Mouse (Mus musculus) ES-Bruce4 (cell line): Measurements from ENCODE around the gene Lbhd2.

Experiments used
- EP300 ChIP-seq: IDR thresholded peaks from 2 replicates; pipeline ENCODE4 v1.6.1; 2011; ENCODE audit warnings: low read depth, low read length; ENCODE audit not compliant: insufficient read depth
- POLR2A ChIP-seq: IDR thresholded peaks from one replicate; pipeline ENCODE4 v1.8.1; 2011; ENCODE audit warnings: low read length; ENCODE audit not compliant: insufficient read depth

DNA sequence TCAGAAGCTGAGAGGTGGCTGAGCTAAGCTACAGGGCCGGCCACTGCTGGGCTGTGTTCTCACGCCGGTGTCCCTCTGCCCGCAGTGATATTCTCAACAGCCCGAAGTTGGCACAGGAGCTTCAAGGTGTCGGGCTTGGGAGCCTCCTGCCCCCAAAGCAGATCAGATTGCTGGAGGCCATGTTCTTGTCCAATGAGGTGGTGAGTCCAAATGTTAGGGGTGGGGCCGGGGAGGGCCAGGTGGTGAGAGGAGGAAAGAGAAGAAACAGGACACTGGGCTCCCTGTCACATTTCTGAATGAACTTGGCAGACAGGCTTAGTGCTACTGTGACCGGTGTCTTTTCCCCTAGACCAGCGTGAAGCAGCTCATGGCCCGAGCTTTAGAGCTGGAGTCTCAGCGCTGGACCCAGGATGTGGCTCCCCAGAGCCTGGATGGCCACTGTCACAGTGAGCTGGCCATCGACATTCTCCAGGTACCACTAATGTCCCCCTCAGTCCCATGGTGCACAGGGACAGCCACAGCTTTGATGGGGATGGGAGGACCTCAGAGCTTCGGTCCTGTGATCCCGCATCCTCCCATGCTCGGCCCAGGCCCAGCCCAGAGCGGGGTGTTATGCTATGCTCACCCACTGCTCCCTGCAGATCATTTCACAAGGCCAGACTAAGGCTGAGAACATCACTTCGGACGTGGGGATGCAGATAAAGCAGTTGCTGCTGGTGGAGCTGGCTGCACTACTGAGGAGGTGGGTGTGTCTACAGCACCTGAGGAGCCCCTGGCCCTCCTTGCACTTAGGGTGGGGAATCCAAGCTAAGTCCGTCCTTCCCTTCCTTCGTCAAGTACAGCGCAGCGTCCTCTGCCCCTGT is 41.5 kb downstream of the Lbhd2 start:
- TF ChIP-seq POLR2A, result no peak
- no peak for TF ChIP-seq EP300
